Mouse (Mus musculus) neural tube, embryonic 10.5 days (tissue): Measurements from ENCODE around the gene Hyal2.

Experiments used
- DNase-seq: peaks from one replicate; pipeline ENCODE4 v3.0.0-alpha.2; 2017; ENCODE audit warnings: low spot score; ENCODE audit errors: extremely low spot score

Hyal2 gene

GRCm38 (mm10) chr9:107567702-107568319 is at the start of gene Hyal2:
Gene Hyal2 (plus strand): TSS chr9:107567945.
- no peak for DNase-seq

- no peak for DNase-seq
Measured at GRCm38 (mm10) chr9:107520331-107520730, 47.4 kb upstream of the Hyal2 start.

GRCm38 (mm10) chr9:107521190-107521589 is 46.6 kb upstream of the Hyal2 start:
- no peak for DNase-seq

- no peak for DNase-seq
Measured at GRCm38 (mm10) chr9:107521711-107522399, 45.9 kb upstream of the Hyal2 start.

- DNase-seq = no peak
Measured at GRCm38 (mm10) chr9:107522400-107522711, 45.4 kb upstream of the Hyal2 start.

GRCm38 (mm10) chr9:107526198-107527026 is 41.3 kb upstream of the Hyal2 start:
- peak; percentile 86 for DNase-seq

GRCm38 (mm10) chr9:107533791-107534407 is 33.8 kb upstream of the Hyal2 start, which contains the start of gene Tmem115:
Gene Tmem115 (plus strand): TSS chr9:107533945.
- DNase-seq = peak; percentile 88

GRCm38 (mm10) chr9:107534408-107535202 is 33.1 kb upstream of the Hyal2 start:
- peak; percentile 48 for DNase-seq

- DNase-seq = no peak
Measured at GRCm38 (mm10) chr9:107538231-107538630, 29.5 kb upstream of the Hyal2 start.

GRCm38 (mm10) chr9:107538711-107539110 is 29.0 kb upstream of the Hyal2 start:
- DNase-seq = no peak

- no peak for DNase-seq
Measured at GRCm38 (mm10) chr9:107539940-107540339, 27.8 kb upstream of the Hyal2 start.

- DNase-seq = no peak
Measured at GRCm38 (mm10) chr9:107540420-107540819, 27.3 kb upstream of the Hyal2 start.

GRCm38 (mm10) chr9:107541005-107541404 is 26.7 kb upstream of the Hyal2 start:
- DNase-seq = no peak

- DNase-seq = peak; percentile 95
Measured at GRCm38 (mm10) chr9:107541474-107542351, 26.0 kb upstream of the Hyal2 start, which contains the start of the genes Cyb561d2 and Nprl2. Gene Cyb561d2 (minus strand): TSS chr9:107542193. Gene Nprl2 (plus strand): TSS chr9:107542226.

- DNase-seq = no peak
Measured at GRCm38 (mm10) chr9:107542352-107542686, 25.4 kb upstream of the Hyal2 start.

GRCm38 (mm10) chr9:107542721-107543120 is 25.0 kb upstream of the Hyal2 start:
- DNase-seq = no peak

GRCm38 (mm10) chr9:107543299-107543698 is 24.4 kb upstream of the Hyal2 start:
- DNase-seq = no peak

GRCm38 (mm10) chr9:107544196-107544700 is 23.5 kb upstream of the Hyal2 start:
- DNase-seq = no peak

- DNase-seq = no peak
Measured at GRCm38 (mm10) chr9:107544729-107545128, 23.0 kb upstream of the Hyal2 start.

- DNase-seq = no peak
Measured at GRCm38 (mm10) chr9:107545199-107545598, 22.5 kb upstream of the Hyal2 start.
